Mouse (Mus musculus): ENCODE measurements around the gene Fam135a. TPM values are rescaled to one million over a fixed set of nuclear protein-coding genes. Genes with fewer than 3 reads are reported as not detected.

The Fam135a gene
- total RNA-seq, 2 experiments from 2014 or later: 19.6 to 23.7 TPM

- intact Hi-C loops (cut with DNase I): no loop called here
- no peak for DNase-seq
Observed at GRCm38 (mm10) chr1:24073386-24074248, 26.5 kb downstream of the Fam135a start.

GRCm38 (mm10) chr1:24068830-24069229 is 31.3 kb downstream of the Fam135a start:
- no peak for DNase-seq
- intact Hi-C loops (cut with DNase I): no loop called here

GRCm38 (mm10) chr1:24066706-24067105 is 33.4 kb downstream of the Fam135a start:
- intact Hi-C loops (cut with DNase I): no loop called here
- DNase-seq: no peak

GRCm38 (mm10) chr1:24055706-24056105 is 44.4 kb downstream of the Fam135a start:
- DNase-seq: no peak
- intact Hi-C loops (cut with DNase I): no loop called here

- intact Hi-C loops (cut with DNase I): no loop called here
- DNase-seq: no peak
Observed at GRCm38 (mm10) chr1:24046730-24047510, 53.2 kb downstream of the Fam135a start.

GRCm38 (mm10) chr1:24045627-24046026 is 54.5 kb downstream of the Fam135a start:
- intact Hi-C loops (cut with DNase I): no loop called here
- no peak for DNase-seq

- intact Hi-C loops (cut with DNase I): no loop called here
- DNase-seq: no peak
Observed at GRCm38 (mm10) chr1:24043007-24043406, 57.1 kb downstream of the Fam135a start.

- DNase-seq: no peak
- intact Hi-C loops (cut with DNase I): loop anchor here (2.0 kb wide), 2 partner anchors 127 to 207 kb away; no protein-coding TSS in a partner anchor
Observed at GRCm38 (mm10) chr1:24033759-24034423, 66.2 kb downstream of the Fam135a start.

- no peak for DNase-seq
- intact Hi-C loops (cut with DNase I): no loop called here
Observed at GRCm38 (mm10) chr1:24010821-24011220, 89.3 kb downstream of the Fam135a start.

GRCm38 (mm10) chr1:24010016-24010415 is 90.1 kb downstream of the Fam135a start:
- DNase-seq: no peak
- intact Hi-C loops (cut with DNase I): no loop called here

- intact Hi-C loops (cut with DNase I): loop anchor here (5.0 kb wide), 2 partner anchors 90 to 100 kb away; no protein-coding TSS in a partner anchor
- DNase-seq: no peak
Observed at GRCm38 (mm10) chr1:24007621-24008020, 92.5 kb downstream of the Fam135a start.

- intact Hi-C loops (cut with DNase I): loop anchor here (2.0 to 5.0 kb wide), 3 partner anchors 82 to 98 kb away; partner anchors contain the start of gene Smap1
- peak; percentile 94 to 96 for DNase-seq
Observed at GRCm38 (mm10) chr1:24005070-24005804, 94.9 kb downstream of the Fam135a start, which contains the start of gene Sdhaf4. Sdhaf4 (minus strand) TSS chr1:24005656.

- DNase-seq: no peak
Observed at GRCm38 (mm10) chr1:23999318-23999717, 100.8 kb downstream of the Fam135a start.

GRCm38 (mm10) chr1:23998866-23999265 is 101.3 kb downstream of the Fam135a start:
- intact Hi-C loops (cut with DNase I): no loop called here
- DNase-seq: no peak

More at GRCm38 (mm10) chr1:23999318-23999717, 100.8 kb downstream of the Fam135a start:
- intact Hi-C loops (cut with DNase I): no loop called here

- no peak for DNase-seq
- intact Hi-C loops (cut with DNase I): no loop called here
Observed at GRCm38 (mm10) chr1:23998120-23998810, 101.9 kb downstream of the Fam135a start.

- intact Hi-C loops (cut with DNase I): no loop called here
- no peak for DNase-seq
Observed at GRCm38 (mm10) chr1:23997493-23997892, 102.6 kb downstream of the Fam135a start.

GRCm38 (mm10) chr1:23995420-23995819 is 104.7 kb downstream of the Fam135a start:
- intact Hi-C loops (cut with DNase I): no loop called here
- no peak for DNase-seq

- no peak for DNase-seq
Observed at GRCm38 (mm10) chr1:23983118-23983517, 117.0 kb downstream of the Fam135a start.

GRCm38 (mm10) chr1:23978281-23978680 is 121.9 kb downstream of the Fam135a start:
- DNase-seq: no peak
- intact Hi-C loops (cut with DNase I): no loop called here

More at GRCm38 (mm10) chr1:23983118-23983517, 117.0 kb downstream of the Fam135a start:
- intact Hi-C loops (cut with DNase I): no loop called here
